Mouse (Mus musculus) stomach, postnatal 0 days (tissue): ENCODE measurements around the gene Wfdc15b.

Experiments used
- CTCF ChIP-seq: IDR thresholded peaks from 2 replicates; pipeline ENCODE4 v1.5.1; 2016; ENCODE audit warnings: antibody characterized with exemption, low read depth, mild to moderate bottlenecking, moderate library complexity
- EP300 ChIP-seq: optimal IDR thresholded peaks from 2 replicates; pipeline ENCODE3; 2016; ENCODE audit warnings: antibody characterized with exemption

- TF ChIP-seq CTCF (no peak), EP300 (no peak)
Observed at GRCm38 (mm10) chr2:164194959-164195630, 26.4 kb downstream of the Wfdc15b start.
